Mouse (Mus musculus) lung, postnatal 0 days (tissue): ENCODE results near the gene Impg2.

Source experiments
- CTCF ChIP-seq: IDR thresholded peaks from 2 replicates; pipeline ENCODE4 v1.5.1; 2016; ENCODE audit warnings: antibody characterized with exemption, mild to moderate bottlenecking
- EP300 ChIP-seq: IDR thresholded peaks from 2 replicates; pipeline ENCODE4 v1.6.1; 2016; ENCODE audit warnings: antibody characterized with exemption, mild to moderate bottlenecking, control low read depth

DNA sequence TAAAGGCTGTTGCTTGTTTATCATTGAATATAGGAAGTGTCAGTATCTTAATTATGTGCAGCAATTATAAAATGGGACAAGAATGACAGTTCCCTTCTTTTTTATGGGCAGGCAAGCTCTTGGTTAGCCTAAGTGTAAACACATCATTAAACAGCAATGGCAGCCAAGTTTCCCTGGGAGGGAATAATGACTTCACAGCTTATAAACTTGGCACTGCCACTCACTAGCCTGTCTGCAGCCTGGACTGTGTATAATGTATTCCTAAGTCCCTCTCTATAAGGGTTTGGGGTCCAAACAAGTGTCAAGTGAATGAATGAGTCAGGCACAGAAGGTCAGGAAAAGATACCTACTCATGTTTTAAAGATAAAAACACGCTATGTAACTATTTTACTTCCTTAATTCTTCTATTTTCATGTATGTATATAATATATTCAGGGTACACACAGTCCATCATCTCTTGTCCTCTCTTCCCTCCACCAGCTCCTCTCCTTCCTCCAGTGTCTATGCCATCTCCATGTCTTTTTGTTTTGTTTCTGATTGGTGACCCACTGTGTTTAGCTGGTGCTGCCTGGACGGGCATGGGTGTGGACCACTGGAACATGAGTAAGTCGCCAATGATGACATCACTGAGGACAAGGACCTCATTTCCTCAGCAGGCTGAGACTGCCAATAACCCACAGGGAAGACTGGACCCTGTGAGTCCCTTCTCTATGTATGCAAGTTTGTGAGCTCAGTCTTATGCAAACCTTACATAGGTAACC is 92.0 kb downstream of the Impg2 start:
- no peak for TF ChIP-seq CTCF
- TF ChIP-seq EP300 = no peak
